Mouse (Mus musculus) embryonic fibroblast, embryonic 13.5 days (primary cell): Measurements from ENCODE around the gene Kcnt2. TPM values are rescaled to one million over a fixed set of nuclear protein-coding genes. Genes with fewer than 3 reads are reported as not detected.

Experiments
- H3K27ac ChIP-seq: 2 replicates; pipeline ENCODE4 v1.5.1; 2012; ENCODE audit warnings: low read length, control low read depth, inconsistent platforms; ENCODE audit not compliant: insufficient read depth
- H3K4me1 ChIP-seq: 2 replicates; pipeline ENCODE4 v1.6.1; 2011; ENCODE audit warnings: low read length; ENCODE audit not compliant: control insufficient read depth, insufficient read depth
- H3K4me3 ChIP-seq: 2 replicates; pipeline ENCODE4 v1.5.1; 2011; ENCODE audit warnings: mild to moderate bottlenecking, control low read depth, low read length; ENCODE audit not compliant: insufficient read depth
- CTCF ChIP-seq: IDR thresholded peaks from 2 replicates; pipeline ENCODE4 v1.5.1; 2011; ENCODE audit warnings: mild to moderate bottlenecking, control low read depth, low read length, moderate library complexity, borderline replicate concordance; ENCODE audit not compliant: insufficient read depth
- POLR2A ChIP-seq: IDR thresholded peaks from 2 replicates; pipeline ENCODE4 v1.6.1; 2011; ENCODE audit warnings: low read depth, mild to moderate bottlenecking, control low read depth, low read length, moderate library complexity
- polyA plus RNA-seq: library from polyadenylated mRNA; stranded (reverse); fragments of >200 nt; gene quantifications from 2 replicates; pipeline ENCODE4 v1.2.4, GENCODE M21; 2011; ENCODE audit warnings: low read depth; ENCODE audit not compliant: missing spikeins, insufficient read length

Kcnt2 gene
- polyA plus RNA-seq, 1 experiment = 6.2 TPM

DNA sequence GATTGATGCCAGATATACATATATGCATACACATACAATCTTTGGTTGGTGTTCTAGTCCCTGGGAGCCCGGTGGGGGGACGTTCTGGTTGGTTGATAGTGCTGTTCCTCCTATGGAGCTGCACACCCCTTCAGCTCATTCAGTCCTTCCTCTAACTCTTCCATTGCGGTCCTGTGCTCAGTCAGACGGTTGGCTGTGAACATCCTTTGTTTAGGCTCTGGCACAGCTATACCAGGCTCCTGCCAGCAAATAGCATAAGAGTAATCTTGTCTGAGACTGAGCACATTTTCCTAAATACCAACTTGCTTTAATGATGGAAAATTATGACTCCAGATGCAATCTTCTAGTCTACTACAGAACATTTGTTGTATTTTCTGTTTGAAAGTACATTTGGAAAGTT lies 222.4 kb downstream of the Kcnt2 start:
- no peak overlapping the region for H3K4me3 ChIP-seq
- no peak for TF ChIP-seq CTCF
- TF ChIP-seq POLR2A = no peak
- no peak overlapping the region for H3K27ac ChIP-seq
- H3K4me1 ChIP-seq = no peaks in the 10 kb centered on the region

DNA sequence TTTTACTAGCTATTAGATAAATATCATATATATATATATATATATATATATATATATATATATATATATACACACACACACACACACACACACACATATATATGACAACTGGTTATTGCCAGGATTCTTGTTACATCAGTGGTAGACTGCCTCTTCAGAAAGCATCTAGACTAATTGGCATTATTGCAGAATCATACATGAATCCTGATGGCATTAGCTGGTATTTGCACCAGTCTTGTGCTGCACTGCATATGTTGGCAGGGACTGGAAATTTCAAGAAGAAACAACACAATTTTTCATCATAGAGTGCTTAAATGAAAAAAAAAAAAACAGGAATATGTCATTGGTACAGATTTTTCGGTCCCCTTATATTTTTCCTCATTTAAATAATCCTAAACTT lies 223.6 kb downstream of the Kcnt2 start:
- H3K4me1 ChIP-seq = no peaks in the 10 kb centered on the region
- no peak overlapping the region for H3K27ac ChIP-seq
- no peak overlapping the region for H3K4me3 ChIP-seq
- TF ChIP-seq CTCF (no peak), POLR2A (no peak)

DNA sequence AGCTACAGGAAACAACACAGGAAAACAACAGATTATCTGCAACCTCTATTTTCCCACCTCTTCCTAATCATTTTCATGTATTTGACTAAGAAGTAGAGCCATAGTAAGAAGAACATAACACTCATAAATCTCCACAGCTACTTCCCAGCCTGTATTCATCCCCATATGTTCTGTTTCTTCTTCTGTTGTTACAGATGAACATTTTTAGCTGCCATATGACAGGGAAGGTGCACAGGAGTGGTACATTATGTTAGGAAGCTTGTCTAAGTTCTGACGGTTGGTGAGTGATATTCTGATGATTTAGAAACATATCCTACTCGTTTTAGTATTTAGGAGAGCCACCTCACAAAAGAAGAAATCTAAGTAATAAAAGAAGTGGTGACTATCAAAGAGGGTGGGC lies 231.0 kb downstream of the Kcnt2 start:
- Histone ChIP-seq H3K27ac (no peak overlapping the region), H3K4me3 (no peak overlapping the region), H3K4me1 (no peaks in the 10 kb centered on the region)
- TF ChIP-seq CTCF (no peak), POLR2A (no peak)

DNA sequence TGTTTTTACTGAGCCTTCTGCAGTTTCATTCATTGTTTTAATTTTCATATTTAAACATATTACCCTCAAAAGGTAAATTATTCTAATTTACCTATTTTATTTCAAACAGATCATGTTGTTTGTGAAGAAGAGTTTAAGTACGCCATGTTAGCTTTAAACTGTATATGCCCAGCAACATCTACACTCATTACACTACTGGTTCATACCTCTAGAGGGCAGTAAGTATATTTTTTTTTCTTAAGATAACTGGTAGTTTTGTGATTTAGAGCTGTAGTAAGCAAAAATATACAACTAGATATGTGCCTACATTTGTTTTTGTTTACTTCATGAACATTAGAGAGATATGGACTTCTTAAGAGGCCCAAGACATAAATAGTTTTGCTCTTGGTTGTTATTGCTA lies 238.1 kb downstream of the Kcnt2 start:
- Histone ChIP-seq H3K4me3 (no peak overlapping the region), H3K4me1 (no peaks in the 10 kb centered on the region), H3K27ac (no peak overlapping the region)
- no peak for TF ChIP-seq CTCF
- no peak for TF ChIP-seq POLR2A

DNA sequence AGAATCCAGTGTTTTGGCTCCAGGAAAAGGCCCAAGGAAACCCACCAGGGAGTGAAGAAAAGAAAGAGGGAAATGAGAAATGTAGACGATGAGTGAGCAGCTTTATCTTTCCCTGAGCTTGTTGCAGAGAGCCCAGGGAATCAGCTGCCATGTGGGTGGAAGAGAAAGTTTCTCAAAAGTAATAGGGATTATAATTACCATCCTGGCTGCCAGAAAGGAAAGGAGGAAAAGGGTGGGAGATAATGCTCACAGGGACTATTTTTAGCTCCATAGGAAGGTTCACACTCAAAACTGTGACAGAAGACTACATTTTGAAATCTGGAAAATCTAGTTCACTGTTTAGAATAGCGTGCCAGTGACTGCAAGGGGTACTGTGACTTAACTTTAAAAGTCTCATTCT lies 243.9 kb downstream of the Kcnt2 start:
- no peak overlapping the region for H3K4me3 ChIP-seq
- H3K27ac ChIP-seq = no peak overlapping the region
- H3K4me1 ChIP-seq = no peaks in the 10 kb centered on the region
- TF ChIP-seq POLR2A (no peak), CTCF (no peak)

DNA sequence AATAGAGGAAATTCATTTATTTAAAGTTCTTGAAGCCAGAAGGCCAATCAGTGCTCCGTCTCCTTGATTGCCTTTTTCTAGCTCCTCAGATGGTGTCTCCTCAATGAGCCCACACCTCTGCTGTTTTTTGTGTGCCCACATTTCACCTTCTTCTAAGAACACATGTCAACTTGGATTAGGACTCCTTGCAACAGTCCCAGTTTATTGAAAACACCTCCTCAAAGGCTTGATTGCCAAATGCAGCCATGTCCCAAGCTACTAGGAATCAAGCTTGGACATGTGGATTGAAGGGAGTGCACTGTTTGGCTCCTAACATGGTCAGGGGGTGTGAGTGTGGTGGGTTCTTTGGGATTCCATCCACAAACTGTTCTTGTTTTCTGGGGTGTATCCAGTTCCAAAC lies 245.4 kb downstream of the Kcnt2 start:
- H3K4me1 ChIP-seq = no peaks in the 10 kb centered on the region
- H3K27ac ChIP-seq = no peak overlapping the region
- no peak overlapping the region for H3K4me3 ChIP-seq
- no peak for TF ChIP-seq POLR2A
- no peak for TF ChIP-seq CTCF

DNA sequence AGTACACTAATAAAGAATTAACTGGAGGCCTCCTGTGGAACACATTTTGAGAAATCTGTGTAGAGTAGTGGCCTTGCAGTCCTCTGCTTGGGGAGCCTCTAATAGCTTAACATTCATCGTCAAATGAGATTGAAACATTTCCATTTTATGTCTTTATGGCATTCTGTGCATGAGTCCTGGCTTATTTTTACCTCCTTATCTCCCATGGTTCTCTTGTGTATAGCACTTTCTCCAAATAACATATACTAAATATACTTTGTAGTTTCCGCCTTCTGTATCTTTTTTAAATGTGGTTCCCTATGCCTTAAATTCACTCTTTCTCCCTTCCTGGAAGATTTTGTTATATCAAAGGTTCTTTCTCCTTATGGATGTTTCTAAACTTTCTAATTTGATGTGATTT lies 246.3 kb downstream of the Kcnt2 start:
- Histone ChIP-seq H3K27ac (no peak overlapping the region), H3K4me1 (no peaks in the 10 kb centered on the region), H3K4me3 (no peak overlapping the region)
- TF ChIP-seq CTCF (no peak), POLR2A (no peak)

DNA sequence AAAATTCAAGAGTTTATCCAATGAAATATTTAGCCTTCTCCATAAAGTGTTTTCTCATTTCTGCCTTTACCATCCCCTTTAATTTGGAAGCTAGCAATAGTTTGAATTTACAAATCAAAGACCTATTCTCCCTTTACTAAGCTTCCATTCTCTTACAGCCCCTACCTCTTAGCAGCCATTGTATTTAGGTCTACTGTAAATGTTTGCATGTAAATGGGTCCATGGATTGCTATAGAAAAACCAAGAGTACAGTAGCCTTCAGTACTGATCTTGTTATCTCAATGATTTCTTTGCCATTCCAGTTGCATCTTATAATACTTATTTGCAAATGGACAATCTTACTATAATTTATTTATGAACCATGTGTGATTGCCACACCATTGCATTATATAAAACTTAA lies 267.5 kb downstream of the Kcnt2 start:
- H3K4me3 ChIP-seq = no peak overlapping the region
- TF ChIP-seq POLR2A = no peak
- TF ChIP-seq CTCF = no peak
- no peak overlapping the region for H3K27ac ChIP-seq
- H3K4me1 ChIP-seq = no peaks in the 10 kb centered on the region

DNA sequence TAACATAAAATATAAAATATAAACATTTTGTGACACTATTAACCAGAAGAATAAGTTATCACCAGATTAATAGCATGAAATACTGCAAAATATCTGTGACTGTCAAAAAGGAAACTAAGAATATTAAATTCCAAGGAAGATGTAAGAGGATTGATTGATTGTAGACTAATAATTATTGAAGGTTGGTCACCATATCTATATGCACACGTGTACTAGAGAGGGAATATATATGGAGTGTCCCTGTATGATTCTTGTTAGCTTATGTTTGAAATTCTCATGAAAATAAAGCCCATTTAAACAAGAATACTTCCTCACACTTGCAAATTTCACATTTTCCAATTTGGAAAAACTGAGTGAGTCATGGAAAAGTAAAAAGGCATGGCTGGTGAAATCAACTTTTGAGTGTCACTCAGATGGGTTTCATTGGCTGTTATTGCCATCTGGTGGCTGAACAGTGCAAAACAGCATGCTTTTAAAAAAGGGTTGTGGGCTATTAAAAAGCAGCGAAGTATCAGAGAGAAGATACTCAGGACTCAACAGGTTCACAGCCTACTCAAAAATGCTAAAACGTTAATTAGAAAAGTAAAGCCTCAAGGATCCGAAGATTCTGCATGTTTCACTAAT lies 285.4 kb downstream of the Kcnt2 start:
- no peak overlapping the region for H3K4me3 ChIP-seq
- H3K27ac ChIP-seq = no peak overlapping the region
- TF ChIP-seq CTCF = no peak
- no peak for TF ChIP-seq POLR2A

DNA sequence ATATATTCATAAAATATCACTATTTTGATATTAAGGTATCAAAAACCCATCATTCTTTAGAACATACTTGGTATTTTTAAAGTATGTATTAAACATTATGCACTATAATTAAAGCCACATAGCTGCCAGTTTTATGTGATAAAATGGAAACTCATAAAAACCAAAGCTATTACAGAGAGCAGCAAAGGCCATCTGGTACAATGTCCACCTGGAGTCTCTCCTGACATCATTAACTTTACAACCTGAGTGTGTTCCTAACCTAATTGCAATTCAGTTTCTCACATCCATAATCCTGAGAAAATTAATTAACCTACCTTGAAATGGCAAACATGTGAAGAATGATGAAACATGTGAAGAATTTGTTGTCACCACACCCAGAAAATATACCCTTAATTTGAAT lies 288.9 kb downstream of the Kcnt2 start:
- Histone ChIP-seq H3K27ac (no peak overlapping the region), H3K4me1 (no peaks in the 10 kb centered on the region), H3K4me3 (no peak overlapping the region)
- TF ChIP-seq POLR2A (no peak), CTCF (no peak)

More for the DNA sequence above, 285.4 kb downstream of the Kcnt2 start:
- no peaks in the 10 kb centered on the region for H3K4me1 ChIP-seq

DNA sequence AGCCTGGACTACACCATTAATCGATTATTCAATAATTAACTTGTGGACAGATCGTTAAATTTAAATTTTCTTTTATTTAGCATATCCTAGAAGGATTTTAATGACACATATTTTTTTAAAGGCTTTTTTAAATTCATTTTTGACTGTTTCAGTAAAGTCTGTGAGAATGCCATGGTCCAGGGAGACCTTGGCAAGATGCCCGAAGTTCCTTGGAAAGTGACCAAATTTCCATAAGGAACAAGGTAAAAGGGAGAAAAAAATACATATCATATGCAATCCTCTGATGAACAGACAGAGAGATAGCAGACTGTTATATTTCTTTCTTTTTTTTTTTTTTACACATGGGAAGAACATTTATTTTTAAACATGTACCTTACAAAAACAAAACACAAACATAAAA lies 296.1 kb downstream of the Kcnt2 start:
- no peak overlapping the region for H3K27ac ChIP-seq
- TF ChIP-seq CTCF (no peak), POLR2A (no peak)
- no peaks in the 10 kb centered on the region for H3K4me1 ChIP-seq

More for the DNA sequence above, 296.1 kb downstream of the Kcnt2 start:
- no peak overlapping the region for H3K4me3 ChIP-seq
